Mouse (Mus musculus): Measurements from ENCODE around the gene Ccr3. TPM values are rescaled to one million over a fixed set of nuclear protein-coding genes. Genes with fewer than 3 reads are reported as not detected.
A peak's percentile ranks its signal among the peaks of the same experiment; 100 is the strongest.

Gene Ccr3
- polyA plus RNA-seq, 1 experiment from 2014 or later = 0.04 TPM

GRCm38 (mm10) chr9:124033345-124033744 lies 11.6 kb downstream of the Ccr3 start:
- H3K4me3 ChIP-seq (ENCODE audit: low read depth, low read length) = no peak overlapping the region
- ATAC-seq (replicated peaks; ENCODE audit: low FRiP score) (peak; percentile 59), DNase-seq (ENCODE audit: low spot score) (no peak)
- no peaks in the 10 kb centered on the region for H3K9me3 ChIP-seq (ENCODE audit: control insufficient read depth, low read length)
- H3K4me2 ChIP-seq = no peak overlapping the region
- H3K36me3 ChIP-seq (ENCODE audit: control insufficient read depth, insufficient read depth, low read length) = no peaks in the 10 kb centered on the region
- H3K9ac ChIP-seq (ENCODE audit: low read depth, low read length) = no peak overlapping the region
- WGBS = 45% methylated on average over 1 of the region's 1 CpGs
- no peak overlapping the region for H3K27ac ChIP-seq (ENCODE audit: low read depth, low read length)
- peaks cover 9% of the 10 kb centered on the region for H3K4me1 ChIP-seq (replicated peaks; ENCODE audit: control insufficient read depth, insufficient read depth, low read length)
- no peaks in the 10 kb centered on the region for H3K27me3 ChIP-seq (replicated peaks; ENCODE audit: control insufficient read depth, insufficient read depth, low read length)

DNA sequence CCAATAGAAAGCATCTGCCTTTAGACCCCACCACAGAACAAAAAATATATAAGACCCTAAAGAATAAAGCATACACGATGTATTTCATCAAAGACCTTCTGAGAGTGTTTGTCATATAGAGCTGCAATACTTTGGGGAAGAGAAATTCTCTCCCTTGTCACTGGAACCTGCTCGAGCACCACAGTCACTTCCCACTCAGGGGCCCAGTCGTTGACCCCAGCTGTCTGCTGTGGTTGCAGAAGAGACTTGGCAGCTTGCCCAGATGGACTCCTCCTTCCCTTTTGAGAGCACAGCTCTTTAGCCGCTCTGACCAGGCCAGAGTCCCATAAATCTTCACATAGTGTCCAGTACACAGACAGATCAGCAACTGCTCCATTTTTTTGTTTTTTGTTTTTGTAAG lies 15.9 kb downstream of the Ccr3 start:
- H3K4me2 ChIP-seq = peak overlapping the region; percentile 2; the same call in 1 of the 2 replicates
- H3K27ac ChIP-seq (ENCODE audit: low read depth, low read length) = no peak overlapping the region
- no peak overlapping the region for H3K9ac ChIP-seq (ENCODE audit: low read depth, low read length)
- WGBS = 8% methylated on average over 4 of the region's 4 CpGs
- ATAC-seq (replicated peaks; ENCODE audit: low FRiP score) (peak; percentile 68), DNase-seq (ENCODE audit: low spot score) (peak; percentile 42)
- no peak overlapping the region for H3K4me3 ChIP-seq (ENCODE audit: low read depth, low read length)
- H3K27me3 ChIP-seq (replicated peaks; ENCODE audit: control insufficient read depth, insufficient read depth, low read length) = no peaks in the 10 kb centered on the region
- H3K36me3 ChIP-seq (ENCODE audit: control insufficient read depth, insufficient read depth, low read length) = no peaks in the 10 kb centered on the region
- no peaks in the 10 kb centered on the region for H3K9me3 ChIP-seq (ENCODE audit: control insufficient read depth, low read length)
- peaks cover 13% of the 10 kb centered on the region for H3K4me1 ChIP-seq (replicated peaks; ENCODE audit: control insufficient read depth, insufficient read depth, low read length)

DNA sequence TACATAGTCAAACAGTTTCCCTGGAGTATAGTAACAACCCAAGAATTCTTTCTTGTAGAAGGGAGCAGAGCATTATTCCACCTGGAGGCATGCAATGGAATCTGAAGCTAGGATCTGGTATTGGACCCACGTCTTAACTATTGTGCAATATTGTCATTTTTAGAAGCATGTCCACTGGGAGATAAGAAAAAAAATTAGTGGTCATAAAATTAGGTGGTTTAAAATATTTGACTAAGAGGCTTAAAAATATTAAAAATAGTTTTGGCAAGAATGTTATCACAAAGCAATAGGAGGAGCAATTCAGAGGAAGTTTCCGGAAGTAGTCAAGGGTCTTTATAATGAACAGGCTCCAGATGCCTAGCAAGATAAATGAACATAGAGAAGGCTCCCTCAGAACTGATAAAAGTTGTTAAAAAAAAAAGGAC lies 16.4 kb downstream of the Ccr3 start:
- Histone ChIP-seq H3K4me1 (replicated peaks; ENCODE audit: control insufficient read depth, insufficient read depth, low read length) (peaks cover 13% of the 10 kb centered on the region), H3K9me3 (ENCODE audit: control insufficient read depth, low read length) (no peaks in the 10 kb centered on the region), H3K4me3 (ENCODE audit: low read depth, low read length) (no peak overlapping the region), H3K27ac (ENCODE audit: low read depth, low read length) (no peak overlapping the region), H3K4me2 (peak overlapping the region; percentile 2; the same call in 1 of the 2 replicates), H3K9ac (ENCODE audit: low read depth, low read length) (no peak overlapping the region), H3K36me3 (ENCODE audit: control insufficient read depth, insufficient read depth, low read length) (no peaks in the 10 kb centered on the region), H3K27me3 (replicated peaks; ENCODE audit: control insufficient read depth, insufficient read depth, low read length) (no peaks in the 10 kb centered on the region)
- peak; percentile 56 for ATAC-seq (replicated peaks; ENCODE audit: low FRiP score)
- no peak for DNase-seq (ENCODE audit: low spot score)
- 30% methylated on average over 2 of the region's 2 CpGs for WGBS

GRCm38 (mm10) chr9:124038949-124039348 lies 17.2 kb downstream of the Ccr3 start:
- peaks cover 13% of the 10 kb centered on the region for H3K4me1 ChIP-seq (replicated peaks; ENCODE audit: control insufficient read depth, insufficient read depth, low read length)
- H3K4me2 ChIP-seq = no peak overlapping the region
- H3K9me3 ChIP-seq (ENCODE audit: control insufficient read depth, low read length) = no peaks in the 10 kb centered on the region
- ATAC-seq (replicated peaks; ENCODE audit: low FRiP score) (no peak), DNase-seq (ENCODE audit: low spot score) (no peak)
- no peak overlapping the region for H3K27ac ChIP-seq (ENCODE audit: low read depth, low read length)
- no peaks in the 10 kb centered on the region for H3K36me3 ChIP-seq (ENCODE audit: control insufficient read depth, insufficient read depth, low read length)
- no peaks in the 10 kb centered on the region for H3K27me3 ChIP-seq (replicated peaks; ENCODE audit: control insufficient read depth, insufficient read depth, low read length)
- WGBS = 50% methylated on average over 5 of the region's 5 CpGs
- no peak overlapping the region for H3K9ac ChIP-seq (ENCODE audit: low read depth, low read length)
- no peak overlapping the region for H3K4me3 ChIP-seq (ENCODE audit: low read depth, low read length)

DNA sequence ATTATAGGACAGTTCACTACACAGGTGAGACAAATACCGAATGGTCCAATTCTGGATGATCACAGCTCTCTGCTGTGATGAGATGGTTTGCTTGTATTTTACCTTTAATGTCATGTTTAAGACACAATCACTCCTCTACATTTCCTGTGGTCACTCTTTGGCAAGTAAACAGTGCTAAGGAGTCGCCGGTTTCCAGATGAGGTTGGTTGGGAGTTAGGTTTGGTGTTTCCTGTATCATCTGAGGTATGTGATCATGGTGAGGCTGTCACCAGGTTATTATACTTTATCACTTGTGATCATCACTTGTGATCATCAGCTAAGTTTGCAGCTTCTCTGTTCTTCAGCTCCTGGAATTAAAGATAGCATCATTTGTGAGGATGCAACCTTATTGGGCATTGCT lies 19.2 kb downstream of the Ccr3 start:
- ATAC-seq (replicated peaks; ENCODE audit: low FRiP score) = no peak
- H3K27me3 ChIP-seq (replicated peaks; ENCODE audit: control insufficient read depth, insufficient read depth, low read length) = no peaks in the 10 kb centered on the region

GRCm38 (mm10) chr9:124053532-124053931 lies 31.8 kb downstream of the Ccr3 start:
- DNase-seq (ENCODE audit: low spot score) (no peak), ATAC-seq (replicated peaks; ENCODE audit: low FRiP score) (no peak)
- no peak overlapping the region for H3K9ac ChIP-seq (ENCODE audit: low read depth, low read length)
- H3K4me3 ChIP-seq (ENCODE audit: low read depth, low read length) = no peak overlapping the region
- no peaks in the 10 kb centered on the region for H3K9me3 ChIP-seq (ENCODE audit: control insufficient read depth, low read length)
- 53% methylated on average over 2 of the region's 2 CpGs for WGBS
- no peaks in the 10 kb centered on the region for H3K27me3 ChIP-seq (replicated peaks; ENCODE audit: control insufficient read depth, insufficient read depth, low read length)
- H3K4me2 ChIP-seq = no peak overlapping the region
- H3K27ac ChIP-seq (ENCODE audit: low read depth, low read length) = no peak overlapping the region
- H3K4me1 ChIP-seq (replicated peaks; ENCODE audit: control insufficient read depth, insufficient read depth, low read length) = no peaks in the 10 kb centered on the region
- H3K36me3 ChIP-seq (ENCODE audit: control insufficient read depth, insufficient read depth, low read length) = no peaks in the 10 kb centered on the region

More for the DNA sequence above, 19.2 kb downstream of the Ccr3 start:
- 70% methylated on average over 3 of the region's 3 CpGs for WGBS
- Histone ChIP-seq H3K4me3 (ENCODE audit: low read depth, low read length) (no peak overlapping the region), H3K36me3 (ENCODE audit: control insufficient read depth, insufficient read depth, low read length) (no peaks in the 10 kb centered on the region), H3K9me3 (ENCODE audit: control insufficient read depth, low read length) (no peaks in the 10 kb centered on the region), H3K4me2 (no peak overlapping the region), H3K9ac (ENCODE audit: low read depth, low read length) (no peak overlapping the region), H3K27ac (ENCODE audit: low read depth, low read length) (no peak overlapping the region), H3K4me1 (replicated peaks; ENCODE audit: control insufficient read depth, insufficient read depth, low read length) (peaks cover 13% of the 10 kb centered on the region)
- DNase-seq (ENCODE audit: low spot score) = no peak

DNA sequence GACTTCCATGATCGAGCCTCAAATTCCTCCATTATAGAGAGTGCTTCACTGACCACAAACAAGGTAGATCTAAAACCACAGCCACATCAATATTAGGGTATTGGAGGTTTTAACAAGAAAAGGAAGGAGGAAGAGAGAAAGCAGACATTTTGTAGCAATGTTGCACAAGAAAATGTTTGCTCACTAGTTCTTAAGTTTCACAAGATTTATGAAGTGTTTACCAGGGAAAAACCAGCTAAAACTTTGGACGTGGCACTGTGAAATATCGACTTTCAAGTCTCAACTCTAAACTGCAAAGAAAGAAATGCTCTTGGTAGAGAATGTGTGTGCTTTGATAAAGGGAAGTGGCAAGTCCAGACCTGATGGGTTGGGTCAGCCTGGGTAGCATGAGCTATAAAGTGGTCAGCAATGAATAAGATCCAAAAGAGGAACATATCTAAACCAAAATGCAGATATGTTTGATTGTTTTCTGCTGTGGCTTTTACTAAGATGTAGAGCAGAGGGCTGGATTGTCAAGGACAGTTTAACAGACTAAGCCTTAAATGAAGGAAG lies 34.5 kb downstream of the Ccr3 start:
- no peak overlapping the region for H3K27ac ChIP-seq (ENCODE audit: low read depth, low read length)
- DNase-seq (ENCODE audit: low spot score) (no peak), ATAC-seq (replicated peaks; ENCODE audit: low FRiP score) (no peak)
- no peak overlapping the region for H3K9ac ChIP-seq (ENCODE audit: low read depth, low read length)
- 49% methylated on average over 3 of the region's 3 CpGs for WGBS
- H3K27me3 ChIP-seq (replicated peaks; ENCODE audit: control insufficient read depth, insufficient read depth, low read length) = no peaks in the 10 kb centered on the region
- no peak overlapping the region for H3K4me3 ChIP-seq (ENCODE audit: low read depth, low read length)
- no peaks in the 10 kb centered on the region for H3K36me3 ChIP-seq (ENCODE audit: control insufficient read depth, insufficient read depth, low read length)
- H3K9me3 ChIP-seq (ENCODE audit: control insufficient read depth, low read length) = no peaks in the 10 kb centered on the region
- no peak overlapping the region for H3K4me2 ChIP-seq
- no peaks in the 10 kb centered on the region for H3K4me1 ChIP-seq (replicated peaks; ENCODE audit: control insufficient read depth, insufficient read depth, low read length)

DNA sequence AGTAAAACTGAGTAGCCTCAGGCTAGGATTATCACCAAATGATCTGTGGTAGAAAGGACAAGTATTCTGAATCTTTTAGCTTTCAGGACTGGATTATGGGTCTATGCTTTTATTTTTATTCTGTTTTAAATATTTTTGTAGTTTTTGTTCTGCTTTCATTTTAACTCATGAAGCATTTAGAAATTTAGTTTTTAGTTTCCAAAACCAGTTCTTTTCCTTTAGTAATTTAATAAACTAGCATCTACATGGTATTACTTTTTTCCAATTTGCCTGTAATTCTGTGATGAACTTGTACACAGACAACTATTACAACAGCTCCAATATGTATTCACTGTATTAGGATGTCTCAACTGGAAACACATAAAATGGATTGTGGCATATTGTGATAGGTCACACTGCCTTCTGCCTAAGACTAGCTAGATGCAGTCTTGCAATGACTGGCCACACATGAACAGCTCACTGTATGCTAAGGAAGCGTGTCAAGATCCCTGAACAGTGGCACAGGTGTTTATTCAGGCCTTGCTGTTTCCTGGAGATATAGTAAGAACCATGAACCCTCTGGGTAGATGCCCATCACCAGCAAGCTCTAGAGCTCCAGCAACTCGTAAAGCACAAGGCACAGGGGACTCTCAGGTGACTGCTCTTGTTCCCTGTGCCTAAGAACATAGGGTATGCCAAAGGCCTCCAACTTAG lies 38.0 kb downstream of the Ccr3 start:
- no peaks in the 10 kb centered on the region for H3K27me3 ChIP-seq (replicated peaks; ENCODE audit: control insufficient read depth, insufficient read depth, low read length)
- peak; percentile 53; the same call in 1 of the 2 replicates for ATAC-seq (replicated peaks; ENCODE audit: low FRiP score)
- no peaks in the 10 kb centered on the region for H3K9me3 ChIP-seq (ENCODE audit: control insufficient read depth, low read length)
- no peak overlapping the region for H3K27ac ChIP-seq (ENCODE audit: low read depth, low read length)
- no peaks in the 10 kb centered on the region for H3K4me1 ChIP-seq (replicated peaks; ENCODE audit: control insufficient read depth, insufficient read depth, low read length)
- no peak overlapping the region for H3K9ac ChIP-seq (ENCODE audit: low read depth, low read length)
- H3K4me3 ChIP-seq (ENCODE audit: low read depth, low read length) = no peak overlapping the region
- no peaks in the 10 kb centered on the region for H3K36me3 ChIP-seq (ENCODE audit: control insufficient read depth, insufficient read depth, low read length)
- no peak for DNase-seq (ENCODE audit: low spot score)
- no peak overlapping the region for H3K4me2 ChIP-seq
- WGBS = 72% methylated on average over 2 of the region's 2 CpGs

All from liver, embryonic 11.5 days (tissue).